Mouse (Mus musculus) C2C12 (cell line): ENCODE results near the gene Btn1a1.

Source experiments
- CEBPB ChIP-seq: IDR thresholded peaks from one replicate; pipeline ENCODE4 v1.6.1; 2011; ENCODE audit warnings: low read depth, mild to moderate bottlenecking, control low read depth, moderate library complexity
- CTCF ChIP-seq: IDR thresholded peaks from one replicate; pipeline ENCODE4 v1.5.1; 2011; ENCODE audit not compliant: control insufficient read depth, insufficient read depth, insufficient read length
- MAX ChIP-seq: IDR thresholded peaks from one replicate; pipeline ENCODE4 v1.6.1; 2011; ENCODE audit warnings: mild to moderate bottlenecking, control low read depth
- USF1 ChIP-seq: IDR thresholded peaks from one replicate; pipeline ENCODE4 v1.6.1; 2011; ENCODE audit warnings: low read depth, mild to moderate bottlenecking, control low read depth, moderate library complexity

DNA sequence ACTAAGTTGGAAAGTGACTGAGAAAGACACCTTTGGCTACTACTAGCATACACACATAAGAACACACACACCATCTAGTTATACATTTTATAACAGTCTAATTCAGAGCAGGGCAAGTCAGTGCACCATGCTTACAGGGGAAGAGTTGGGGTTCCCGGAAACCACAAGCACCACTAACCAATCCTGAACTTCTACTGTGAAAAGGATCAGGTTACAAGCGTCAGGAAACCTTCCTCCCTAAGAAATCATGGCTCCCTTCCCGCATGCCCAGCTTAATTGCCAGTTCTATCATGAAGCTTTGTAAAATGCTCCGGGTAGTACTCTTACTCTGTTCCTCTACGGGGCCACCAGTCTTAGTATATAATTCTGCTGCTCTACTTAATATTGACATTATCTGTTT is 19.6 kb upstream of the Btn1a1 start:
- TF ChIP-seq CTCF (no peak), USF1 (no peak), MAX (no peak), CEBPB (no peak)
